Mouse (Mus musculus): ENCODE data around the gene Fgf15. TPM values are rescaled to one million over a fixed set of nuclear protein-coding genes. Genes with fewer than 3 reads are reported as not detected.

Gene Fgf15
- total and polyA plus RNA-seq, 3 experiments, result not detected

DNA sequence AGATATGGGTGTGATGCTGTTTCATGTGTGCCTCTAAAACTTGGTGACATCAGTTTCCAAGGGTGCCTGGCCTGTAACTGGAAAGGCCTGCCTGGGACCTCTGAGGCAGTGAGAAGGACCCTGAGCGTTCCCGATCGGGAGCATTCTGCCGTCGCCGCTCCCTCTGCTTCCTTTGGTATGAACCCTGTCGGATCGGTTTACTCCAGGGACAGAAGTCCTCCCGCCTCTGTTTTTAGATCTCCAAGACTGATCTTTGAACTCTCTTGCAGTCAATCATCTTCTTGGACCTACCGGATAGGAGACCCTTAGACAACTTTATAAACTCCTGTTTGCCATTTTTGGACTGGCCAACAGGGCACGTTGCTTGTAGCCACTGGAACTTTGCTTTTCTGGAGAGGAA is 33.1 kb upstream of the Fgf15 start:
- no peak overlapping the region for H3K4me3 ChIP-seq
- peaks cover 18% of the 10 kb centered on the region for H3K27me3 ChIP-seq (ENCODE audit: control insufficient read depth, insufficient read depth, low read length)
- H3K79me2 ChIP-seq (replicated peaks; ENCODE audit: control insufficient read depth, insufficient read depth, low read length), result no peaks in the 10 kb centered on the region
- H3K36me3 ChIP-seq (ENCODE audit: control insufficient read depth, insufficient read depth, low read length), result no peaks in the 10 kb centered on the region
- no peaks in the 10 kb centered on the region for H3K4me1 ChIP-seq (ENCODE audit: control insufficient read depth, insufficient read depth, low read length)
- no peak overlapping the region for H3K9ac ChIP-seq (ENCODE audit: low read depth, low read length)
- TF ChIP-seq CTCF (IDR thresholded peaks at IDR 0.05) (no peak), POLR2A (IDR thresholded peaks at IDR 0.05; ENCODE audit: insufficient read depth, low read depth, low read length) (no peak), EP300 (IDR thresholded peaks at IDR 0.05; ENCODE audit: insufficient read depth, low read depth, low read length) (no peak)
- intact Hi-C loops (cut with DNase I), result no loop called here
- DNase-seq, result no peak
- 9% methylated on average over 11 of the region's 11 CpGs for WGBS
- H3K27ac ChIP-seq, result no peak overlapping the region

GRCm38 (mm10) chr7:144864160-144864670 is 32.1 kb upstream of the Fgf15 start:
- H3K4me1 ChIP-seq (ENCODE audit: control insufficient read depth, insufficient read depth, low read length), result no peaks in the 10 kb centered on the region
- H3K4me3 ChIP-seq, result no peak overlapping the region
- no peak overlapping the region for H3K9ac ChIP-seq (ENCODE audit: low read depth, low read length)
- intact Hi-C loops (cut with DNase I), result no loop called here
- H3K36me3 ChIP-seq (ENCODE audit: control insufficient read depth, insufficient read depth, low read length), result no peaks in the 10 kb centered on the region
- TF ChIP-seq EP300 (IDR thresholded peaks at IDR 0.05; ENCODE audit: insufficient read depth, low read depth, low read length) (no peak), POLR2A (IDR thresholded peaks at IDR 0.05; ENCODE audit: insufficient read depth, low read depth, low read length) (no peak), CTCF (IDR thresholded peaks at IDR 0.05) (no peak)
- 71% methylated on average over 3 of the region's 3 CpGs for WGBS
- H3K27me3 ChIP-seq (ENCODE audit: control insufficient read depth, insufficient read depth, low read length), result peaks cover 18% of the 10 kb centered on the region
- no peak for DNase-seq
- no peak overlapping the region for H3K27ac ChIP-seq
- no peaks in the 10 kb centered on the region for H3K79me2 ChIP-seq (replicated peaks; ENCODE audit: control insufficient read depth, insufficient read depth, low read length)

DNA sequence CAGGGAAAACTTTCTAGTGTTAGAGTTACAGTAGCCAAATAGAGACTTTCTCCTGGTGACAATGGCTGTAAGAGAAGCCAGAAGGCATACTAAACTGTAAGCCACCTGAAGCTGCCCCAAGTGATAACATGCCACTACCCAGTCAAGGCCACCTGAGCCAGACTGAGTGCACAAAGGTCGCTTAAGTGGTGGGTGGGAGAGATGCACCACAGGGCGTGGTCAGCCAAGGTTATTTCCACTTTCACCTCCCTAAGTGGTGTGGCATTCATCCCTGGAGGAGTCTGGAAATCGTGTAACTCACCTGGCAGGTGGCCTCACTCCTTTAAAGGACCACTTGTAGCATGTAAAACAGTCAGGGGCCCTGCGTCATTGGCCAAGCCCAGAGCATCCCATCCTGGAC is 29.2 kb upstream of the Fgf15 start:
- peaks cover 8% of the 10 kb centered on the region for H3K27me3 ChIP-seq (ENCODE audit: control insufficient read depth, insufficient read depth, low read length)
- DNase-seq, result no peak
- no peaks in the 10 kb centered on the region for H3K36me3 ChIP-seq (ENCODE audit: control insufficient read depth, insufficient read depth, low read length)
- no peak overlapping the region for H3K4me3 ChIP-seq
- no peaks in the 10 kb centered on the region for H3K79me2 ChIP-seq (replicated peaks; ENCODE audit: control insufficient read depth, insufficient read depth, low read length)
- WGBS, result 53% methylated on average over 4 of the region's 4 CpGs
- intact Hi-C loops (cut with DNase I), result no loop called here
- H3K27ac ChIP-seq, result no peak overlapping the region
- TF ChIP-seq EP300 (IDR thresholded peaks at IDR 0.05; ENCODE audit: insufficient read depth, low read depth, low read length), result no peak
- TF ChIP-seq CTCF (IDR thresholded peaks at IDR 0.05), result no peak
- TF ChIP-seq POLR2A (IDR thresholded peaks at IDR 0.05; ENCODE audit: insufficient read depth, low read depth, low read length), result no peak
- no peak overlapping the region for H3K9ac ChIP-seq (ENCODE audit: low read depth, low read length)
- no peaks in the 10 kb centered on the region for H3K4me1 ChIP-seq (ENCODE audit: control insufficient read depth, insufficient read depth, low read length)

- no peaks in the 10 kb centered on the region for H3K36me3 ChIP-seq (ENCODE audit: control insufficient read depth, insufficient read depth, low read length)
- H3K27me3 ChIP-seq (ENCODE audit: control insufficient read depth, insufficient read depth, low read length), result peaks cover 7% of the 10 kb centered on the region
- no peak overlapping the region for H3K27ac ChIP-seq
- no peak overlapping the region for H3K4me3 ChIP-seq
- TF ChIP-seq CTCF (IDR thresholded peaks at IDR 0.05) (no peak), EP300 (IDR thresholded peaks at IDR 0.05; ENCODE audit: insufficient read depth, low read depth, low read length) (no peak), POLR2A (IDR thresholded peaks at IDR 0.05; ENCODE audit: insufficient read depth, low read depth, low read length) (no peak)
- no peaks in the 10 kb centered on the region for H3K79me2 ChIP-seq (replicated peaks; ENCODE audit: control insufficient read depth, insufficient read depth, low read length)
- no peak overlapping the region for H3K9ac ChIP-seq (ENCODE audit: low read depth, low read length)
- 71% methylated on average over 8 of the region's 8 CpGs for WGBS
- no peak for DNase-seq
- no peaks in the 10 kb centered on the region for H3K4me1 ChIP-seq (ENCODE audit: control insufficient read depth, insufficient read depth, low read length)
- intact Hi-C loops (cut with DNase I), result no loop called here
Measured at GRCm38 (mm10) chr7:144867602-144868001, 28.7 kb upstream of the Fgf15 start.

GRCm38 (mm10) chr7:144872420-144872819 is 23.9 kb upstream of the Fgf15 start:
- Histone ChIP-seq H3K36me3 (ENCODE audit: control insufficient read depth, insufficient read depth, low read length) (no peaks in the 10 kb centered on the region), H3K27ac (no peak overlapping the region), H3K4me1 (ENCODE audit: control insufficient read depth, insufficient read depth, low read length) (no peaks in the 10 kb centered on the region), H3K4me3 (no peak overlapping the region), H3K9ac (ENCODE audit: low read depth, low read length) (no peak overlapping the region), H3K79me2 (replicated peaks; ENCODE audit: control insufficient read depth, insufficient read depth, low read length) (no peaks in the 10 kb centered on the region), H3K27me3 (ENCODE audit: control insufficient read depth, insufficient read depth, low read length) (no peaks in the 10 kb centered on the region)
- 46% methylated on average over 4 of the region's 4 CpGs for WGBS
- DNase-seq, result no peak
- TF ChIP-seq CTCF (IDR thresholded peaks at IDR 0.05) (no peak), EP300 (IDR thresholded peaks at IDR 0.05; ENCODE audit: insufficient read depth, low read depth, low read length) (no peak), POLR2A (IDR thresholded peaks at IDR 0.05; ENCODE audit: insufficient read depth, low read depth, low read length) (no peak)
- intact Hi-C loops (cut with DNase I), result no loop called here

DNA sequence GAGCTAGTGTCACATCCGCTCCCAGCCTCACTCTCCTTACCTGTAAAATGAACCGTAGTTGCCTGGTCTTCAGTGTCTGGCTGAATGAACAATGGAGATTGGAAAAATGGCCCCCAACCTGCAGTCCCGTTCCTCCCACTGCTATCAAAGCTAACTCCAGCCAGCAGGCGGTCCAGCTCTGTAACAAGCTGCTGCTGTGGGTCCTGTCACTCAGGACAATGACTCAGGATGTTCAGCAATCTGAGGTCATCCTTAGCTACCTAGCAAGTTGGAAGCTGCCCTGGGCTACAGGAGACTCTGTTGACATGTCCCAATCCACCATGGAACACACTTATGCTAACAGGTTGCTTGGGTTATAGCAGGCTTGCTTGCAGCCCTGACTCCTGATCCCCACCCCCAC is 23.2 kb upstream of the Fgf15 start:
- Histone ChIP-seq H3K4me1 (ENCODE audit: control insufficient read depth, insufficient read depth, low read length) (no peaks in the 10 kb centered on the region), H3K9ac (ENCODE audit: low read depth, low read length) (no peak overlapping the region), H3K36me3 (ENCODE audit: control insufficient read depth, insufficient read depth, low read length) (no peaks in the 10 kb centered on the region), H3K4me3 (no peak overlapping the region), H3K79me2 (replicated peaks; ENCODE audit: control insufficient read depth, insufficient read depth, low read length) (no peaks in the 10 kb centered on the region), H3K27me3 (ENCODE audit: control insufficient read depth, insufficient read depth, low read length) (no peaks in the 10 kb centered on the region), H3K27ac (no peak overlapping the region)
- no peak for DNase-seq
- intact Hi-C loops (cut with DNase I), result no loop called here
- TF ChIP-seq CTCF (IDR thresholded peaks at IDR 0.05), result no peak
- TF ChIP-seq POLR2A (IDR thresholded peaks at IDR 0.05; ENCODE audit: insufficient read depth, low read depth, low read length), result no peak
- TF ChIP-seq EP300 (IDR thresholded peaks at IDR 0.05; ENCODE audit: insufficient read depth, low read depth, low read length), result no peak
- 79% methylated on average over 4 of the region's 4 CpGs for WGBS
